Mouse (Mus musculus) stomach, postnatal 0 days (tissue): ENCODE data around the gene Angel2.

Source experiments
- CTCF ChIP-seq: IDR thresholded peaks from 2 replicates; pipeline ENCODE4 v1.5.1; 2016; ENCODE audit warnings: antibody characterized with exemption, low read depth, mild to moderate bottlenecking, moderate library complexity
- EP300 ChIP-seq: optimal IDR thresholded peaks from 2 replicates; pipeline ENCODE3; 2016; ENCODE audit warnings: antibody characterized with exemption

- no peak; the same call in 1 of the 2 replicates for TF ChIP-seq CTCF
- no peak for TF ChIP-seq EP300
These were observed 3.6 kb downstream of the Angel2 start for GRCm38 (mm10) chr1:190928370-190929009.
